Mouse (Mus musculus) liver, embryonic 14.5 days (tissue): ENCODE measurements around the gene Trio. TPM values are rescaled to one million over a fixed set of nuclear protein-coding genes. Genes with fewer than 3 reads are reported as not detected.

ENCODE experiments used
- ATAC-seq: fragments of 200-750 bp; cut with Nextera tagmentation; 2 replicates; pipeline ENCODE4 v1.8.0; 2017; ENCODE audit warnings: moderate number of reproducible peaks, mild to moderate bottlenecking, moderate library complexity; ENCODE audit not compliant: insufficient read depth
- DNase-seq, 3 experiments: peaks; one replicate each; pipeline ENCODE4 v3.0.0-alpha.2; 2012 to 2013; ENCODE audit warnings: low read depth in 3 of 3, low spot score in 3 of 3
- H3K27ac ChIP-seq: fragments of 300-500 bp; sonication (generic); 2 replicates; pipeline ENCODE4 v1.5.1; 2014; ENCODE audit warnings: moderate library complexity, mild to moderate bottlenecking, control low read depth, inconsistent platforms
- H3K27me3 ChIP-seq: fragments of 300-500 bp; sonication (generic); 2 replicates; pipeline ENCODE4 v1.6.1; 2014; ENCODE audit warnings: mild to moderate bottlenecking, low read length, moderate library complexity; ENCODE audit not compliant: control insufficient read depth, insufficient read depth
- H3K36me3 ChIP-seq: fragments of 300-500 bp; sonication (generic); replicated peaks from 2 replicates; pipeline ENCODE4 v1.6.1; 2014; ENCODE audit warnings: low read depth; ENCODE audit not compliant: control insufficient read depth, insufficient read depth
- H3K4me1 ChIP-seq, 2 experiments: fragments of 200-500 bp in 1 of 2; fragments of 300-500 bp in 1 of 2; sonication (generic) in 1 of 2; replicated peaks; 2 replicates each; pipeline ENCODE4 v1.6.1; 2012 to 2014; ENCODE audit warnings: antibody characterized with exemption in 1 of 2, inconsistent platforms in 1 of 2, low read length in 1 of 2; ENCODE audit not compliant: control insufficient read depth in 2 of 2, insufficient read depth in 2 of 2
- H3K4me2 ChIP-seq: fragments of 300-500 bp; sonication (generic); 2 replicates; pipeline ENCODE4 v1.6.1; 2014; ENCODE audit warnings: low read depth, mild to moderate bottlenecking, control low read depth, moderate library complexity
- H3K4me3 ChIP-seq, 2 experiments: fragments of 200-500 bp in 1 of 2; fragments of 300-500 bp in 1 of 2; sonication (generic) in 1 of 2; 2 replicates each; pipeline ENCODE4 v1.5.1; 2012 to 2014; ENCODE audit warnings: low read depth in 2 of 2, low read length in 2 of 2, mild to moderate bottlenecking in 2 of 2, control low read depth in 1 of 2, inconsistent platforms in 1 of 2, moderate library complexity in 1 of 2; ENCODE audit not compliant: insufficient read depth in 1 of 2
- H3K9ac ChIP-seq: fragments of 300-500 bp; sonication (generic); replicated peaks from 2 replicates; pipeline ENCODE4 v1.6.1; 2014; ENCODE audit warnings: mild to moderate bottlenecking, control low read depth, moderate library complexity
- H3K9me3 ChIP-seq: fragments of 300-500 bp; sonication (generic); 2 replicates; pipeline ENCODE4 v1.6.1; 2016; ENCODE audit warnings: low read length, mixed read lengths; ENCODE audit not compliant: control insufficient read depth
- CTCF ChIP-seq: IDR thresholded peaks from 2 replicates; pipeline ENCODE4 v1.5.1; 2016; ENCODE audit warnings: antibody characterized with exemption, low read depth, control low read depth
- EP300 ChIP-seq: IDR thresholded peaks from 2 replicates; pipeline ENCODE4 v1.6.1; 2016; ENCODE audit warnings: antibody characterized with exemption, low read depth
- WGBS: fragments of 180-500 bp; shearing (Covaris S2); extraction: QIAGEN DNeasy Blood & Tissue Kit; methylation state at CpG from one replicate; pipeline ENCODE4 v1.1.7; 2014; ENCODE audit not compliant: insufficient replicate concordance; 5-methylcytosine and 5-hydroxymethylcytosine counted together
- polyA plus RNA-seq, 2 experiments: library from polyadenylated mRNA; depleted of rRNA in 1 of 2; stranded (reverse) in 1 of 2; unstranded in 1 of 2; fragments of >200 nt; fragmentation: Nextera tagmentation in 1 of 2; extraction: Ambion mirVana in 1 of 2; gene quantifications; 2 replicates each; pipeline versions ENCODE4 v1.2.1 to v1.2.3; 2012 to 2014

Trio gene
- polyA plus RNA-seq, 2 experiments, result 2.6 to 6.0 TPM

- TF ChIP-seq CTCF, result no peak
- TF ChIP-seq EP300, result no peak
- ATAC-seq (no peak), DNase-seq (no peak)
- H3K27me3 ChIP-seq, result no peaks in the 10 kb centered on the region
- no peak overlapping the region for H3K9ac ChIP-seq
- H3K4me1 ChIP-seq, result peaks cover 0 to 5% of the 10 kb centered on the region in 2 experiments; a peak in 2 of 4 replicates
- H3K27ac ChIP-seq, result no peak overlapping the region
- no peak overlapping the region for H3K4me2 ChIP-seq
- no peak overlapping the region for H3K4me3 ChIP-seq
- H3K9me3 ChIP-seq, result no peaks in the 10 kb centered on the region
- no peaks in the 10 kb centered on the region for H3K36me3 ChIP-seq
- 71% methylated on average over 4 of the region's 4 CpGs for WGBS
Observed at GRCm38 (mm10) chr15:27906409-27906808, 119.2 kb downstream of the Trio start.

GRCm38 (mm10) chr15:27905341-27905740 lies 120.3 kb downstream of the Trio start:
- no peak for DNase-seq
- no peaks in the 10 kb centered on the region for H3K9me3 ChIP-seq
- H3K27ac ChIP-seq, result no peak overlapping the region
- no peak overlapping the region for H3K4me3 ChIP-seq
- H3K4me1 ChIP-seq, result peaks cover 0 to 5% of the 10 kb centered on the region in 2 experiments; a peak in 2 of 4 replicates
- no peak overlapping the region for H3K9ac ChIP-seq
- ATAC-seq, result no peak
- WGBS, result 59% methylated on average over 6 of the region's 6 CpGs
- TF ChIP-seq EP300 (no peak), CTCF (peak; percentile 66)
- no peaks in the 10 kb centered on the region for H3K36me3 ChIP-seq
- H3K4me2 ChIP-seq, result no peak overlapping the region
- H3K27me3 ChIP-seq, result no peaks in the 10 kb centered on the region

- Histone ChIP-seq H3K9ac (no peak overlapping the region), H3K4me2 (no peak overlapping the region), H3K9me3 (no peaks in the 10 kb centered on the region), H3K36me3 (no peaks in the 10 kb centered on the region), H3K4me1 (peaks cover 0 to 3% of the 10 kb centered on the region in 2 experiments; a peak in 2 of 4 replicates), H3K27me3 (no peaks in the 10 kb centered on the region), H3K27ac (no peak overlapping the region), H3K4me3 (no peak overlapping the region)
- TF ChIP-seq CTCF (no peak), EP300 (no peak)
- ATAC-seq, result no peak
- whole genome bisulfite sequencing, result 75% methylated on average over 16 of the region's 16 CpGs
- no peak for DNase-seq
Observed at GRCm38 (mm10) chr15:27904346-27905005, 121.2 kb downstream of the Trio start.

- 76% methylated on average over 15 of the region's 15 CpGs for WGBS
- H3K36me3 ChIP-seq, result no peaks in the 10 kb centered on the region
- H3K4me1 ChIP-seq, result 0 out of 4 replicates have a peak, but pooled peaks cover 0 to 2% of the 10 kb centered on the region in 2 experiments
- H3K27me3 ChIP-seq, result no peaks in the 10 kb centered on the region
- no peak overlapping the region for H3K4me3 ChIP-seq
- no peak overlapping the region for H3K4me2 ChIP-seq
- no peak for ATAC-seq
- H3K9me3 ChIP-seq, result no peaks in the 10 kb centered on the region
- H3K27ac ChIP-seq, result no peak overlapping the region
- no peak overlapping the region for H3K9ac ChIP-seq
- DNase-seq, result no peak
- no peak for TF ChIP-seq EP300
- no peak for TF ChIP-seq CTCF
Observed at GRCm38 (mm10) chr15:27901200-27901599, 124.4 kb downstream of the Trio start.

- H3K4me3 ChIP-seq, result no peak overlapping the region
- no peak for DNase-seq
- H3K4me1 ChIP-seq, result 0 out of 4 replicates have a peak, but pooled peaks cover 0 to 2% of the 10 kb centered on the region in 2 experiments
- 40% methylated on average over 6 of the region's 6 CpGs for WGBS
- H3K27ac ChIP-seq, result no peak overlapping the region
- no peak overlapping the region for H3K9ac ChIP-seq
- H3K4me2 ChIP-seq, result no peak overlapping the region
- no peaks in the 10 kb centered on the region for H3K36me3 ChIP-seq
- no peaks in the 10 kb centered on the region for H3K27me3 ChIP-seq
- ATAC-seq, result no peak
- TF ChIP-seq CTCF (no peak), EP300 (no peak)
- H3K9me3 ChIP-seq, result no peaks in the 10 kb centered on the region
Observed at GRCm38 (mm10) chr15:27898795-27899406, 126.7 kb downstream of the Trio start.
